Mouse (Mus musculus) liver, embryonic 16.5 days (tissue): Measurements from ENCODE around the gene Pgbd5. TPM values are rescaled to one million over a fixed set of nuclear protein-coding genes. Genes with fewer than 3 reads are reported as not detected.

ENCODE experiments used
- ATAC-seq: fragments of 200-750 bp; cut with Nextera tagmentation; 2 replicates; pipeline ENCODE4 v1.8.0; 2017; ENCODE audit warnings: low read depth, mild to moderate bottlenecking, moderate number of reproducible peaks, moderate library complexity
- H3K27ac ChIP-seq: fragments of 300-500 bp; sonication (generic); 2 replicates; pipeline ENCODE4 v1.5.1; 2014; ENCODE audit warnings: mild to moderate bottlenecking, low read length
- H3K27me3 ChIP-seq: fragments of 300-500 bp; sonication (generic); 2 replicates; pipeline ENCODE4 v1.6.1; 2014; ENCODE audit warnings: low read depth, low read length, mixed read lengths; ENCODE audit not compliant: control insufficient read depth, insufficient read depth
- H3K36me3 ChIP-seq: fragments of 300-500 bp; sonication (generic); 2 replicates; pipeline ENCODE4 v1.6.1; 2014; ENCODE audit warnings: mild to moderate bottlenecking; ENCODE audit not compliant: control insufficient read depth, insufficient read depth
- H3K4me1 ChIP-seq: fragments of 300-500 bp; sonication (generic); 2 replicates; pipeline ENCODE4 v1.6.1; 2014; ENCODE audit warnings: low read depth, low read length, mixed read lengths; ENCODE audit not compliant: control insufficient read depth
- H3K4me2 ChIP-seq: fragments of 300-500 bp; sonication (generic); 2 replicates; pipeline ENCODE4 v1.6.1; 2014; ENCODE audit warnings: low read depth, low read length, mixed read lengths
- H3K4me3 ChIP-seq: fragments of 300-500 bp; sonication (generic); 2 replicates; pipeline ENCODE4 v1.5.1; 2014; ENCODE audit warnings: low read depth, mild to moderate bottlenecking, low read length
- H3K9ac ChIP-seq: fragments of 300-500 bp; sonication (generic); 2 replicates; pipeline ENCODE4 v1.6.1; 2014; ENCODE audit warnings: low read depth, low read length
- H3K9me3 ChIP-seq: fragments of 300-500 bp; sonication (generic); replicated peaks from 2 replicates; pipeline ENCODE4 v1.6.1; 2016; ENCODE audit warnings: low read length; ENCODE audit not compliant: control insufficient read depth
- WGBS: fragments of 180-500 bp; shearing (Covaris S2); extraction: QIAGEN DNeasy Blood & Tissue Kit; methylation state at CpG from one replicate; pipeline ENCODE4 v1.1.7; 2014; ENCODE audit not compliant: insufficient replicate concordance; 5-methylcytosine and 5-hydroxymethylcytosine counted together
- polyA plus RNA-seq: library from polyadenylated mRNA; unstranded; fragments of >200 nt; fragmentation: Nextera tagmentation; extraction: Ambion mirVana; gene quantifications from 2 replicates; pipeline ENCODE4 v1.2.1, GENCODE M21; 2015

The Pgbd5 gene
- polyA plus RNA-seq, 1 experiment from 2014 or later: 0.11 TPM

DNA sequence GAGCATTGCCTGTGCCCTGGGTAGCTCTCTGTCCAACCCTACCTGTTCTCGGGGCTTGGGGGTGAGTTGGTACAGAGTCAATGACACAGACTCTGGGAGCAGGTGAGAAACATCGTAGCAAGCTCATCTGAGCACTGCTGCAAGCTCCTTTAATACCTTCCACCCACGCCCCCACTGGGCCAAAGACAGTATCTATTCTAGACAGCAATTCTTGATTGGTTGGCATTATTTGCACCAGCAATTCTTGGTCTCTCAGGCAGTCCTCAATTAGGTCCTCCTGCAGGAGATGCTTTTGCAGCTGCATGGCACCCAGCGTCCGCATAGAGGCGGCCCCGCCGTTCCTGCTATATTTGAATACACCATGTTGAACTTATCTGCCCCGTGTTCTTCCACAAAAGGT, 22.7 kb upstream of the Pgbd5 start:
- H3K36me3 ChIP-seq: no peaks in the 10 kb centered on the region
- no peaks in the 10 kb centered on the region for H3K9me3 ChIP-seq
- 63% methylated on average over 9 of the region's 9 CpGs for WGBS
- no peak overlapping the region for H3K4me2 ChIP-seq
- ATAC-seq: no peak
- H3K4me3 ChIP-seq: no peak overlapping the region
- H3K4me1 ChIP-seq: no peaks in the 10 kb centered on the region
- no peak overlapping the region for H3K27ac ChIP-seq
- no peak overlapping the region for H3K9ac ChIP-seq
- H3K27me3 ChIP-seq: no peaks in the 10 kb centered on the region

DNA sequence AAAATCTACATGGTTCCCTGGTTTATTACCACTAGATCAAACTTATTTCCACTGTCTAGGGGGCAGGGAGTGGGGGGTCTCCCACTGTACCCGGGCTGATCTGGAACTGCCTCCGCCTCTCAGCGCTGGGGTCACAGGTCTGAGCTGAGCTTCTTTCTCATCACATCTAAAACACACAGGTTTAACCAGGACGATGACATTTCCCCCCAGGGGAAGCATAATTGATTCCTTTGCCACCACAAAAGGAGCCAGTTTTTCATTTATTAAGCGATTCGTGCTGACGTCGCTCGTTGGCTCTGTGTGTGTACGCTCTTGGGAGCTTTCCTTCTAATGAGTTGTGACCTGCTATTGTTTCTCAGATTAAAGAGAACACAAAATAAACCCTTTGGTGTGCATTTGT, 21.6 kb upstream of the Pgbd5 start:
- Histone ChIP-seq H3K9me3 (no peaks in the 10 kb centered on the region), H3K27me3 (no peaks in the 10 kb centered on the region), H3K4me3 (no peak overlapping the region), H3K36me3 (no peaks in the 10 kb centered on the region), H3K9ac (no peak overlapping the region), H3K4me1 (no peaks in the 10 kb centered on the region), H3K4me2 (no peak overlapping the region), H3K27ac (no peak overlapping the region)
- no peak for ATAC-seq
- WGBS: 74% methylated on average over 10 of the region's 10 CpGs

DNA sequence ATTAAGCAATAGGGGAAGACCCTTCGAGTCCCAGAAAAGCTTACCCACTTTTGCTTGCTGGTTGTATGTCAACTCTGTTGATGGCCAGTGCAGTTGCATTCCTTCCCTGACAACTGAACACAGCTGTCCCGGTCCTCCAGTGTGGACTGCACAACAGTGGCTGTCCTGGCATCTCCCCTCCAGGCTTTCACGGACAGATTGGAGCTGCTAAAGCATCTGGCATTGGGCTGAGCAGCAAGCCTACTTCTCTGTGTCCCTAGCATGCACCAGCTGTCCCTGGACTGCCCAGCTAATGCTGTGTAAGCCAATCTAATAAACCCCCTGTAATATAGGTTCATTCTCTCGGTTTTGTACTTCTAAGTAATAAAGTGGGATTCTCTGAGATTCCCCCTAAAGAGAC, 21.2 kb upstream of the Pgbd5 start:
- 44% methylated on average over 4 of the region's 4 CpGs for WGBS
- no peaks in the 10 kb centered on the region for H3K36me3 ChIP-seq
- no peak overlapping the region for H3K27ac ChIP-seq
- H3K4me3 ChIP-seq: no peak overlapping the region
- no peak overlapping the region for H3K4me2 ChIP-seq
- no peaks in the 10 kb centered on the region for H3K27me3 ChIP-seq
- no peaks in the 10 kb centered on the region for H3K4me1 ChIP-seq
- H3K9ac ChIP-seq: no peak overlapping the region
- H3K9me3 ChIP-seq: no peaks in the 10 kb centered on the region
- ATAC-seq: no peak

GRCm38 (mm10) chr8:124459627-124460026, 20.2 kb upstream of the Pgbd5 start:
- no peaks in the 10 kb centered on the region for H3K9me3 ChIP-seq
- ATAC-seq: no peak
- WGBS: 29% methylated on average over 12 of the region's 12 CpGs

DNA sequence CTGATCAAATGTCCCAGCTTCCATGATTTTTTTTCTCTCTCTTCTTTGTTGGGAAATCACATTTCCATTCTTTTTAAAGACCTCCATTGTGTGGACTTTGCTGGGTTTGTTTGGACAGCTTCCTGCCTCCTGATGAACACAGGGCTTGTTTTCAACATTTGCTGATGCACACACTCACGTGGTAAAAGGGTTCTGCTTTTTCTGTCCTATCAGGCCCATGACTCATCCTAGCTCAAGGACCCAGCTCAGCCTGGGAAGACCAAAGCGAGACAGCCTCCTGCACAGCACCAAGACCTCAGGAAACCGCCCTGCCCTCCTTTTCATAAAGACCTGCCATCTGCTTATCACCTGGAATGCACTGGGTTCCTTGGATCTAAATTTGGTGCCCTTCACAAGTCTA, 15.9 kb upstream of the Pgbd5 start:
- Histone ChIP-seq H3K4me2 (no peak overlapping the region), H3K27ac (no peak overlapping the region), H3K9me3 (no peaks in the 10 kb centered on the region; the same call in 1 of the 2 replicates), H3K4me1 (no peaks in the 10 kb centered on the region), H3K27me3 (no peaks in the 10 kb centered on the region), H3K36me3 (no peaks in the 10 kb centered on the region), H3K9ac (no peak overlapping the region), H3K4me3 (no peak overlapping the region)
- ATAC-seq: no peak
- 14% methylated on average over 3 of the region's 3 CpGs for WGBS

More at GRCm38 (mm10) chr8:124459627-124460026, 20.2 kb upstream of the Pgbd5 start:
- H3K27ac ChIP-seq: no peak overlapping the region
- H3K4me3 ChIP-seq: no peak overlapping the region
- H3K27me3 ChIP-seq: no peaks in the 10 kb centered on the region
- no peak overlapping the region for H3K4me2 ChIP-seq
- H3K4me1 ChIP-seq: no peaks in the 10 kb centered on the region
- no peaks in the 10 kb centered on the region for H3K36me3 ChIP-seq
- no peak overlapping the region for H3K9ac ChIP-seq

GRCm38 (mm10) chr8:124450192-124450895, 10.9 kb upstream of the Pgbd5 start:
- ATAC-seq: no peak
- Histone ChIP-seq H3K4me1 (no peaks in the 10 kb centered on the region), H3K4me3 (no peak overlapping the region), H3K27ac (no peak overlapping the region), H3K4me2 (no peak overlapping the region), H3K9me3 (peaks cover 2% of the 10 kb centered on the region; the same call in 1 of the 2 replicates), H3K9ac (no peak overlapping the region), H3K36me3 (no peaks in the 10 kb centered on the region), H3K27me3 (no peaks in the 10 kb centered on the region)
- 68% methylated on average over 8 of the region's 8 CpGs for WGBS

DNA sequence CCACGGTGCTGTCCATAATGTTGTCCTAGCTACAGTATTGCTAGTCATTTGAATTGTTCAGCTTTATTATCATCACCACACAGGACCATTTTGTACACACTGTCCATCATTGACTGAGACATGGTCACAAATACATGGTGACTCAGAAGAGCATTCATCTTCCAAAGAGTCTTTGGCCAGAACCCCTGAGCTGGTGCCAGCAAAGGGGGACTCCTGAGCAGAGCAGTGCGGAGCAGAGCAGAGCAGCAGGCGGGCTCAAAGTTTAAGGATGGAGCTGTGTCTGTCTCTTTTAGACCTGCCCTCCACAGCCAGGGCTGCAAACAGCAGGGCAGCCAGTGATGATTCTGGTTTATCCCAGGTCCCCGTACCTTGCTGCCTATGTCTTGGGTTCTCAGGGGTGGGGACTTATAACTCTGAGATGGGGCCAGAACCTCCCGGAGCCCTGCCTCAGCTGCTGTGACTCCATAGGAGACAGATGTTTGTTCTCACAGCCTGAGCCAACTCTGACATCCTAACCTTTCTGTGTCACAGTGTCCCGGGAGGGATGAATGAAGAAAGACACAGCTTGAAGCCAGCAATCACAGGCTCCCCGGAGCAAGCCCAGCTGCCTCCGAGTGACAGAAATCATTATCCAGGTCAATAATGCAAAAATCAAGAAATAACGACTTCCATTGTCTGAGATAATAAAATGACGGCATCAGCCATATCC, 9.7 kb upstream of the Pgbd5 start:
- Histone ChIP-seq H3K36me3 (no peaks in the 10 kb centered on the region), H3K9me3 (peaks cover 2% of the 10 kb centered on the region; the same call in 1 of the 2 replicates), H3K4me3 (no peak overlapping the region), H3K27ac (no peak overlapping the region), H3K4me1 (no peaks in the 10 kb centered on the region), H3K9ac (no peak overlapping the region), H3K27me3 (no peaks in the 10 kb centered on the region), H3K4me2 (no peak overlapping the region)
- 62% methylated on average over 10 of the region's 10 CpGs for WGBS
- no peak for ATAC-seq

GRCm38 (mm10) chr8:124436741-124437140, 2.7 kb downstream of the Pgbd5 start:
- H3K27ac ChIP-seq: no peak overlapping the region
- H3K9ac ChIP-seq: no peak overlapping the region
- no peak overlapping the region for H3K4me3 ChIP-seq
- H3K36me3 ChIP-seq: no peaks in the 10 kb centered on the region
- H3K9me3 ChIP-seq: no peaks in the 10 kb centered on the region
- H3K4me1 ChIP-seq: peaks cover 8% of the 10 kb centered on the region
- H3K27me3 ChIP-seq: peaks cover 27% of the 10 kb centered on the region
- no peak overlapping the region for H3K4me2 ChIP-seq
- ATAC-seq: no peak
- WGBS: 16% methylated on average over 4 of the region's 4 CpGs

GRCm38 (mm10) chr8:124435707-124436243, 3.7 kb downstream of the Pgbd5 start:
- Histone ChIP-seq H3K27ac (no peak overlapping the region), H3K9ac (no peak overlapping the region), H3K4me3 (no peak overlapping the region), H3K4me2 (no peak overlapping the region), H3K27me3 (peaks cover 28% of the 10 kb centered on the region), H3K36me3 (no peaks in the 10 kb centered on the region), H3K4me1 (peaks cover 8% of the 10 kb centered on the region), H3K9me3 (no peaks in the 10 kb centered on the region)
- no peak for ATAC-seq
- WGBS: 30% methylated on average over 10 of the region's 10 CpGs
